Mouse (Mus musculus): ENCODE results near the gene Smarca5. TPM values are rescaled to one million over a fixed set of nuclear protein-coding genes. Genes with fewer than 3 reads are reported as not detected.

Gene Smarca5
- polyA plus RNA-seq, 1 experiment from 2014 or later: 39.5 TPM

- ATAC-seq (ENCODE audit: low FRiP score): peak; percentile 62
- peaks cover 9% of the 10 kb centered on the region for H3K4me1 ChIP-seq
- no peaks in the 10 kb centered on the region for H3K27me3 ChIP-seq (replicated peaks)
- H3K9ac ChIP-seq (replicated peaks): peak overlapping the region; percentile 57
- H3K36me3 ChIP-seq: peaks cover 7% of the 10 kb centered on the region
- peak overlapping the region; percentile 97 for H3K27ac ChIP-seq (replicated peaks)
- 13% methylated on average over 14 of the region's 14 CpGs for WGBS
- peak overlapping the region; percentile 89 for H3K4me3 ChIP-seq (replicated peaks)
- no peaks in the 10 kb centered on the region for H3K9me3 ChIP-seq (replicated peaks)
- peak overlapping the region; percentile 61 for H3K4me2 ChIP-seq
Observed at GRCm38 (mm10) chr8:80739932-80740331, 635 bp upstream of the Smarca5 start.

DNA sequence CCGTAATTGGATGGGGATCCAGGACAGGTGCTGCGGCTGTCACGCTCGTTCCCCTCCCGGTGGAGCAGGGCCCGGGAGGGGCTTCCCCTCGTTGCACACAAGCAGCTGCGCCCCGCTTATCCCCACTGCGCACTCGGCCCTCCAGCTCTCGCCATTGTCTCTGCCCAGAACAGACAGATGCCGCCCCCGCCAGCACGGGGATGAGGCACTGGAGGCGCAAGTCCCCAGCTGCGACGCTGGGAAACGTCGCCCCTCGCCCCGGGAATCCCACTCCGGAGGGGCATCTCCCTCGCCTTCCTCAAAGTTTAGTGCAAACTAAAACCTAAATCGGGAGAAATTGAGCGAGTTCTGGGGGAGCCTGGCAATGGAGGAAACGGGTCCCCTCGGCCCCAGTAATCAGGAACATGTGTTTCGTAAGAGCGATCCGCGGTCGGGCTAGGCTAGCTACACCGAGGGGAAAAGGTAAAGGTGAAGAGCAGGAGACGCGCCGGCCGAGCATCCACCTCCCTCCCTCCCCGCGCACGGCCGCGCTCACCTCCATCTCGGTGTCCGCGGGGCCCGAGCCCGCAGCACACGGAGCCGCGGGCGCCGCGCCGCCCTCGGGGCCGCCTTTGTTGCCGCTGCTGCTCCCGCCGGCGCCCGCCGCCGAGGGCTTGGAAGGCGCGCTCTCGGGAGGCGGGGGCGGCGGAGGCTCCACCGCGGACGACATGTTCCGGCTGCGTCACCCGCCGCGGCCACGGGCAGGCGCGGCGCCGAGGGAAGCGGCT lies 726 bp downstream of the Smarca5 start:
- ATAC-seq (ENCODE audit: low FRiP score): peak; percentile 74
- H3K27ac ChIP-seq (replicated peaks): peak overlapping the region; percentile 97
- no peaks in the 10 kb centered on the region for H3K27me3 ChIP-seq (replicated peaks)
- under 1% methylated on average over 52 of the region's 84 CpGs for WGBS
- H3K4me3 ChIP-seq (replicated peaks): peak overlapping the region; percentile 89
- peak overlapping the region; percentile 64 for H3K9ac ChIP-seq (replicated peaks)
- H3K36me3 ChIP-seq: peaks cover 9% of the 10 kb centered on the region
- H3K4me1 ChIP-seq: peaks cover 9% of the 10 kb centered on the region
- peak overlapping the region; percentile 83 for H3K4me2 ChIP-seq
- H3K9me3 ChIP-seq (replicated peaks): no peaks in the 10 kb centered on the region

GRCm38 (mm10) chr8:80738046-80738387 lies 1.3 kb downstream of the Smarca5 start:
- 0% methylated on average over 5 of the region's 5 CpGs for WGBS
- no peaks in the 10 kb centered on the region for H3K9me3 ChIP-seq (replicated peaks)
- H3K4me2 ChIP-seq: peak overlapping the region; percentile 83
- H3K4me1 ChIP-seq: peaks cover 9% of the 10 kb centered on the region
- no peaks in the 10 kb centered on the region for H3K27me3 ChIP-seq (replicated peaks)
- H3K4me3 ChIP-seq (replicated peaks): peak overlapping the region; percentile 89
- H3K9ac ChIP-seq (replicated peaks): peak overlapping the region; percentile 64
- peaks cover 11% of the 10 kb centered on the region for H3K36me3 ChIP-seq
- no peak for ATAC-seq (ENCODE audit: low FRiP score)
- H3K27ac ChIP-seq (replicated peaks): peak overlapping the region; percentile 97

DNA sequence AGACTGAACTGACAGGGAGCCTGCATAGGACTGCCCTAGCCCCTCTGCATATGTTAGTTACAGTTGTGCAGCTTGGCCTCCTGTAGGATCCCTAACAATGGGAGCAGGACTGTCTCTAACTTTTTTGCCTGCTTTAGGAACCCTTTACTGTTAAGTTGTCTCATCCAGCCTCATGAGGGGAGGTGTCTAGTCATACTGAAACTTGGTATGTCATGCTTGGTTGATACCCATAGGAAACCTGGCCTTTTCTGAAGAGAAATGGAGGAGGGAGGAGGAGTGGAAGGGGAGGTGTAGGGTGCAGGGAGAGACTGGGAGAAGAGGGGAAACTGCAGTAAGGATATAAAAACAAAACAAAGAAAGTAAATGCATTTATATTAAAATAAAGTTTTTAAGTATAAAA lies 7.0 kb downstream of the Smarca5 start:
- no peak overlapping the region for H3K9ac ChIP-seq (replicated peaks)
- peaks cover 36% of the 10 kb centered on the region for H3K36me3 ChIP-seq
- H3K27ac ChIP-seq (replicated peaks): no peak overlapping the region
- no peaks in the 10 kb centered on the region for H3K9me3 ChIP-seq (replicated peaks)
- H3K4me1 ChIP-seq: no peaks in the 10 kb centered on the region
- H3K4me3 ChIP-seq (replicated peaks): no peak overlapping the region
- no peak overlapping the region for H3K4me2 ChIP-seq
- ATAC-seq (ENCODE audit: low FRiP score): no peak
- H3K27me3 ChIP-seq (replicated peaks): no peaks in the 10 kb centered on the region

DNA sequence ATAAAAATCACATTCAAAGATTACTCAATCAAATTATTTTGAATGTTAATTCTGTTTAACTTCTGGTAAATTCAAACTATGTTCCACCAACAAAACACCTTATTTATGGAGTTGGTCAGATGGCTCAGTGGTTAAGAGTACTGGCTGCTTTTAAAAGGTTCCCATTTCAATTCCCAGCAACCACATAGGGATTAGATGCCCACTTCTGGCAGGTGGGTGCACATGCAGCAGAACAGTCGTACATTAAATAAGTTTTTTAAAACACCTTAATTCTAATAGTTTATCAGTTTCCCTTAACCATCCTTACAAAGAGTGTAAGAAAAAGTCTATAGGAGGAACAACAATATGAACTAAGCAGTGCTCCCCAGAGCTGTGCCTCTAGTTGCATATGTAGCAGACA lies 24.8 kb downstream of the Smarca5 start:
- Histone ChIP-seq H3K9ac (replicated peaks) (no peak overlapping the region), H3K9me3 (replicated peaks) (no peaks in the 10 kb centered on the region), H3K27ac (replicated peaks) (no peak overlapping the region), H3K27me3 (replicated peaks) (no peaks in the 10 kb centered on the region), H3K4me1 (no peaks in the 10 kb centered on the region), H3K4me3 (replicated peaks) (no peak overlapping the region), H3K36me3 (peaks cover 37% of the 10 kb centered on the region), H3K4me2 (no peak overlapping the region)
- no peak for ATAC-seq (ENCODE audit: low FRiP score)
- WGBS: 95% methylated on average over 1 of the region's 1 CpGs

GRCm38 (mm10) chr8:80710670-80711400 lies 28.5 kb downstream of the Smarca5 start:
- no peak overlapping the region for H3K4me2 ChIP-seq
- H3K9me3 ChIP-seq (replicated peaks): no peaks in the 10 kb centered on the region
- H3K9ac ChIP-seq (replicated peaks): no peak overlapping the region
- H3K27me3 ChIP-seq (replicated peaks): no peaks in the 10 kb centered on the region
- no peak overlapping the region for H3K27ac ChIP-seq (replicated peaks)
- H3K36me3 ChIP-seq: peaks cover 50% of the 10 kb centered on the region
- no peaks in the 10 kb centered on the region for H3K4me1 ChIP-seq
- 86% methylated on average over 4 of the region's 4 CpGs for WGBS
- no peak for ATAC-seq (ENCODE audit: low FRiP score)
- no peak overlapping the region for H3K4me3 ChIP-seq (replicated peaks)

- peak; percentile 81 for ATAC-seq (ENCODE audit: low FRiP score)
- Histone ChIP-seq H3K9ac (replicated peaks) (no peak overlapping the region), H3K27ac (replicated peaks) (no peak overlapping the region), H3K4me2 (no peak overlapping the region), H3K27me3 (replicated peaks) (no peaks in the 10 kb centered on the region), H3K36me3 (no peaks in the 10 kb centered on the region), H3K4me3 (replicated peaks) (no peak overlapping the region), H3K9me3 (replicated peaks) (no peaks in the 10 kb centered on the region), H3K4me1 (no peaks in the 10 kb centered on the region)
- 52% methylated on average over 4 of the region's 4 CpGs for WGBS
Observed at GRCm38 (mm10) chr8:80688141-80688540, 51.2 kb downstream of the Smarca5 start.

DNA sequence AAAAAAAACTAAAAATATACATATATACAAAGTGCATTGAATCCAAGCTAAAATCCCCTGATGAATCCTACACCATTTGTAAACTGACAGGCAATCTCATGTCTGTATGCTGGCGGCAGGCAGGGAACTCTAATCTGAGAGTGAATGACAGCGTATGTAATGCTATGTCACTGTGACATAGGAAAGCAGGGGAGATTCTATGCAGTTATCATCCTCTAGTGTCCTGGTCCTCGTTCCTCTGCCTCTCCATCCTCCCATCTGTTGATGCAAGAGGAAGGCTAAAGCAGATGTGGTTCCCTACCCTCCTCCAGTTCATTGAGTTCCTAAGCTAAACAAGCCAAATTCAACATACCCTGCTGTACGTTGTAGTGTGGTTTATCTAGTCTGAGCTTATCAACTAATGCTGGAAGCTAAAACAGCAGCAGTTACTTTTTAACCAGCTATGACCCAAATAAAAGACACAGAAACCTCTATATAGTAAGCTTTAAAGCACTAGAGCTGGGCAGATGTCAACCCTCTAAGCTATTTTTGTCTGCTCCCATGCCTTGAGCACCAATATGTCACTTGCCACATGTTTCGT lies 55.5 kb downstream of the Smarca5 start:
- H3K4me1 ChIP-seq: no peaks in the 10 kb centered on the region
- no peak overlapping the region for H3K4me3 ChIP-seq (replicated peaks)
- no peaks in the 10 kb centered on the region for H3K27me3 ChIP-seq (replicated peaks)
- no peak overlapping the region for H3K27ac ChIP-seq (replicated peaks)
- no peak for ATAC-seq (ENCODE audit: low FRiP score)
- WGBS: 84% methylated on average over 5 of the region's 5 CpGs
- no peak overlapping the region for H3K4me2 ChIP-seq
- no peaks in the 10 kb centered on the region for H3K9me3 ChIP-seq (replicated peaks)
- no peaks in the 10 kb centered on the region for H3K36me3 ChIP-seq
- no peak overlapping the region for H3K9ac ChIP-seq (replicated peaks)

DNA sequence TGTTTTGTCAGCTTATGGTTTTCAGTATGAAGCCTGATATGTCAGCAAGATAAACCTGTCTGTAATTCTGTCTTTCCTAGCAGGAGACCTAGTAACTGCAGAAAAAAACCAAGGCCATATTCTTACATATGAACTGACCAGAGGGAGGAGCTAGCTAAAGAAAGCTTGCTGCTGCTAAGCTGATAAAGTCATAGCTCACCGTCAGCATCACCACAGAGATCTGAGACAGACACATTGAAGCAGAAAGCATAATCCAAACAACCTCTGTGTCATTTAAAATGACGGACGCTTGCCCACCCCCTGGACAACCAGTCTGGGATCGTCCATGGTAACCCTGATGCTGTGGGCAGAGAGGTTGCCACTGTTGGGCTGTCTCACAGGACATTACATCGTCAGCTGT lies 56.7 kb downstream of the Smarca5 start:
- H3K4me2 ChIP-seq: no peak overlapping the region
- H3K4me3 ChIP-seq (replicated peaks): no peak overlapping the region
- H3K9me3 ChIP-seq (replicated peaks): no peaks in the 10 kb centered on the region
- no peak overlapping the region for H3K9ac ChIP-seq (replicated peaks)
- 82% methylated on average over 5 of the region's 5 CpGs for WGBS
- no peak overlapping the region for H3K27ac ChIP-seq (replicated peaks)
- no peak for ATAC-seq (ENCODE audit: low FRiP score)
- no peaks in the 10 kb centered on the region for H3K27me3 ChIP-seq (replicated peaks)
- no peaks in the 10 kb centered on the region for H3K4me1 ChIP-seq
- no peaks in the 10 kb centered on the region for H3K36me3 ChIP-seq

GRCm38 (mm10) chr8:80669277-80669901 lies 69.9 kb downstream of the Smarca5 start:
- no peaks in the 10 kb centered on the region for H3K27me3 ChIP-seq (replicated peaks)
- 80% methylated on average over 17 of the region's 17 CpGs for WGBS
- H3K36me3 ChIP-seq: no peaks in the 10 kb centered on the region
- H3K9ac ChIP-seq (replicated peaks): no peak overlapping the region
- H3K4me2 ChIP-seq: no peak overlapping the region
- no peak for ATAC-seq (ENCODE audit: low FRiP score)
- H3K4me1 ChIP-seq: no peaks in the 10 kb centered on the region
- H3K4me3 ChIP-seq (replicated peaks): no peak overlapping the region
- no peaks in the 10 kb centered on the region for H3K9me3 ChIP-seq (replicated peaks)
- no peak overlapping the region for H3K27ac ChIP-seq (replicated peaks)

- Histone ChIP-seq H3K4me3 (replicated peaks) (no peak overlapping the region), H3K36me3 (no peaks in the 10 kb centered on the region), H3K27ac (replicated peaks) (no peak overlapping the region), H3K4me2 (no peak overlapping the region), H3K4me1 (no peaks in the 10 kb centered on the region), H3K9me3 (replicated peaks) (no peaks in the 10 kb centered on the region), H3K27me3 (replicated peaks) (no peaks in the 10 kb centered on the region), H3K9ac (replicated peaks) (no peak overlapping the region)
- ATAC-seq (ENCODE audit: low FRiP score): no peak
- 80% methylated on average over 3 of the region's 3 CpGs for WGBS
Observed at GRCm38 (mm10) chr8:80663476-80663875, 75.8 kb downstream of the Smarca5 start.

All from neural tube, embryonic 15.5 days (tissue).